Mouse (Mus musculus) CH12.LX (cell line): ENCODE results near the gene Map3k12. TPM values are rescaled to one million over a fixed set of nuclear protein-coding genes. Genes with fewer than 3 reads are reported as not detected.

Experiments used
- DNase-seq: peaks from one replicate; pipeline ENCODE4 v3.0.0-alpha.2; 2013; ENCODE audit errors: extremely low read depth
- H3K27ac ChIP-seq: 2 replicates; pipeline ENCODE4 v1.5.1; 2012; ENCODE audit warnings: low read depth, mild to moderate bottlenecking, control low read depth, moderate library complexity; ENCODE audit not compliant: insufficient read depth
- H3K27me3 ChIP-seq: replicated peaks from 2 replicates; pipeline ENCODE3; 2012; ENCODE audit warnings: inconsistent platforms
- H3K36me3 ChIP-seq, 2 experiments: replicated peaks in 1 of 2; 2 replicates each; pipeline versions ENCODE3 to v1.6.1; 2012; ENCODE audit warnings: inconsistent platforms in 1 of 2, low read length in 1 of 2, mild to moderate bottlenecking in 1 of 2, mixed read lengths in 1 of 2, moderate library complexity in 1 of 2; ENCODE audit not compliant: control insufficient read depth in 1 of 2, insufficient read depth in 1 of 2
- H3K4me1 ChIP-seq, 2 experiments: 2 replicates each; pipeline ENCODE4 v1.6.1; 2012; ENCODE audit warnings: inconsistent platforms in 1 of 2, moderate library complexity in 1 of 2; ENCODE audit not compliant: insufficient read depth in 2 of 2, control insufficient read depth in 1 of 2
- H3K4me2 ChIP-seq: 2 replicates; pipeline ENCODE4 v1.6.1; 2012; ENCODE audit warnings: low read depth, mild to moderate bottlenecking, control low read depth; ENCODE audit not compliant: poor library complexity, insufficient read depth, severe bottlenecking
- H3K4me3 ChIP-seq, 3 experiments: fragments of 150-350 bp in 1 of 3; sonication (generic) in 1 of 3; replicated peaks in 1 of 3; 2 replicates each; pipeline versions ENCODE3 to v1.5.1; 2011 to 2012; ENCODE audit warnings: low read depth in 2 of 3, low read length in 2 of 3, mild to moderate bottlenecking in 2 of 3, moderate library complexity in 2 of 3, control low read depth in 1 of 3, improper control_type of control experiment in 1 of 3, inconsistent platforms in 1 of 3, mixed read lengths in 1 of 3; ENCODE audit not compliant: poor library complexity in 1 of 3
- H3K79me2 ChIP-seq: replicated peaks from 2 replicates; pipeline ENCODE4 v1.6.1; 2012; ENCODE audit warnings: mild to moderate bottlenecking, moderate library complexity; ENCODE audit not compliant: control insufficient read depth, poor library complexity, insufficient read depth, severe bottlenecking; ENCODE audit errors: extremely low read depth
- H3K9ac ChIP-seq: 2 replicates; pipeline ENCODE4 v1.6.1; 2012; ENCODE audit warnings: low read depth, mild to moderate bottlenecking, control low read depth, moderate library complexity; ENCODE audit not compliant: insufficient read depth
- H3K9me3 ChIP-seq: replicated peaks from 2 replicates; pipeline ENCODE3; 2012; ENCODE audit warnings: low read length, inconsistent platforms, mixed read lengths
- BHLHE40 ChIP-seq: IDR thresholded peaks from 2 replicates; pipeline ENCODE4 v1.6.1; 2011; ENCODE audit warnings: mild to moderate bottlenecking, low read depth, low read length, improper control_type of control experiment
- CHD2 ChIP-seq: IDR thresholded peaks from 2 replicates; pipeline ENCODE4 v1.6.1; 2011; ENCODE audit warnings: low read length, improper control_type of control experiment
- CTCF ChIP-seq, 2 experiments: IDR thresholded peaks in 1 of 2; conservative IDR thresholded peaks in 1 of 2; 2 replicates each; pipeline ENCODE4 v1.5.1; 2011 to 2012; ENCODE audit warnings: low read depth in 2 of 2, low read length in 2 of 2, improper control_type of control experiment in 1 of 2, inconsistent platforms in 1 of 2, mild to moderate bottlenecking in 1 of 2, moderate library complexity in 1 of 2
- ELF1 ChIP-seq: IDR thresholded peaks from 2 replicates; pipeline ENCODE4 v1.6.1; 2014; ENCODE audit warnings: low read depth, mild to moderate bottlenecking, inconsistent platforms, low read length, improper control_type of control experiment
- GABPA ChIP-seq: IDR thresholded peaks from 2 replicates; pipeline ENCODE4 v1.6.1; 2012; ENCODE audit warnings: low read depth, low read length, improper control_type of control experiment, inconsistent platforms; ENCODE audit not compliant: insufficient replicate concordance
- HCFC1 ChIP-seq: IDR thresholded peaks from 2 replicates; pipeline ENCODE4 v1.6.1; 2012; ENCODE audit warnings: low read depth, mild to moderate bottlenecking, inconsistent platforms, low read length, improper control_type of control experiment
- IRF4 ChIP-seq: IDR thresholded peaks from 2 replicates; pipeline ENCODE4 v1.6.1; 2014; ENCODE audit warnings: low read depth, mild to moderate bottlenecking, inconsistent platforms, low read length, improper control_type of control experiment
- JUN ChIP-seq: IDR thresholded peaks from 2 replicates; pipeline ENCODE4 v1.6.1; 2011; ENCODE audit warnings: low read depth, mild to moderate bottlenecking, low read length, improper control_type of control experiment, moderate library complexity; ENCODE audit not compliant: insufficient read depth
- KAT2A ChIP-seq: IDR thresholded peaks from 2 replicates; pipeline ENCODE4 v1.6.1; 2012; ENCODE audit warnings: low read length, improper control_type of control experiment, inconsistent platforms; ENCODE audit not compliant: insufficient replicate concordance
- MAX ChIP-seq: IDR thresholded peaks from 2 replicates; pipeline ENCODE4 v1.6.1; 2011; ENCODE audit warnings: low read length, improper control_type of control experiment
- NRF1 ChIP-seq: IDR thresholded peaks from 2 replicates; pipeline ENCODE4 v1.6.1; 2014; ENCODE audit warnings: low read depth, mild to moderate bottlenecking, inconsistent platforms, low read length, improper control_type of control experiment, moderate library complexity
- UBTF ChIP-seq: IDR thresholded peaks from 2 replicates; pipeline ENCODE4 v1.6.1; 2012; ENCODE audit warnings: low read depth, mild to moderate bottlenecking, inconsistent platforms, low read length, improper control_type of control experiment, moderate library complexity
- ZC3H11A ChIP-seq: IDR thresholded peaks from 2 replicates; pipeline ENCODE4 v1.6.1; 2012; ENCODE audit warnings: low read depth, mild to moderate bottlenecking, inconsistent platforms, low read length, improper control_type of control experiment
- dilution Hi-C: fragments of 300-500 bp; cut with MboI; formaldehyde crosslinking; loops from 2 replicates; pipeline ENCODE4 v1.14.3; 2020; ENCODE audit warnings: low sequenced_read_pairs; ENCODE audit not compliant: extremely low pct_unique_long_range_greater_than_20kb, extremely low pct_ligation_motif_present
- in situ Hi-C: fragments of 300-500 bp; cut with MboI; formaldehyde crosslinking; loops from 3 replicates; pipeline ENCODE4 v1.14.3; 2019; ENCODE audit warnings: low sequenced_read_pairs, low pct_ligation_motif_present, low pct_unique_long_range_greater_than_20kb, mixed read lengths
- polyA plus RNA-seq: library from polyadenylated mRNA; unstranded; fragments of >175 nt; gene quantifications from 2 replicates; pipeline ENCODE4 v1.2.1, GENCODE M21; 2012; ENCODE audit warnings: low read depth; ENCODE audit not compliant: insufficient read length
- total RNA-seq, 2 experiments: library from RNA; depleted of rRNA; stranded (reverse); fragments of 300-350 nt in 1 of 2; fragments of >200 nt in 1 of 2; gene quantifications; 2 replicates each; pipeline ENCODE4 v1.2.3; 2012 to 2014

Gene Map3k12
- total and polyA plus RNA-seq, 3 experiments = 1.5 to 3.0 (median 2.3) TPM

GRCm38 (mm10) chr15:102521480-102521879, 4.6 kb upstream of the Map3k12 start:
- in situ Hi-C loops = no loop called here
- H3K27me3 ChIP-seq = no peaks in the 10 kb centered on the region
- no peak overlapping the region for H3K27ac ChIP-seq
- no peak overlapping the region for H3K9ac ChIP-seq
- TF ChIP-seq KAT2A (no peak), IRF4 (no peak), GABPA (no peak), ELF1 (no peak), MAX (no peak), HCFC1 (no peak), CHD2 (no peak), JUN (no peak)
- no peaks in the 10 kb centered on the region for H3K9me3 ChIP-seq
- DNase-seq = no peak
- no peak overlapping the region for H3K4me2 ChIP-seq
- H3K4me3 ChIP-seq = no peak overlapping the region
- peaks cover 34 to 59% of the 10 kb centered on the region in 2 experiments for H3K36me3 ChIP-seq
- peaks cover 6% of the 10 kb centered on the region for H3K79me2 ChIP-seq
- H3K4me1 ChIP-seq = peaks cover 0 to 31% of the 10 kb centered on the region in 2 experiments; a peak in 2 of 4 replicates
- dilution Hi-C loops = no loop called here

DNA sequence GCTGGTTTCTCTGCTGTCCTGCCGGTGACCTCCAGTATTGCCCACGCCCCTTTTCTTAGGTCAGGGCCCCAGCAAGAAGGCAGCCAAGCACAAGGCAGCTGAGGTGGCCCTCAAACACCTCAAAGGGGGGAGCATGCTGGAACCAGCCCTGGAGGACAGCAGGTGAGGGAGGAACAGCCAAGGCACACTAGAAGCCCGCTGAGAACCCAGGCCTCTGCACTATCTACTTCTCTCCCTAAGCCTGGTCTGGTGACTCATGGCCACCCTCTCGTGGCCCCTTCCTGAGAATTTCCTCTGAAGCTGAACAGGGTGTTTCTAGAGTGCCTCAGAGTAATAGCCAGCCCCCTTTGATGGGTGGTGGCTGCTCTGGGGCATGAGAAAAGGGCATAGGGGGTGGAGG, 3.6 kb upstream of the Map3k12 start:
- dilution Hi-C loops = no loop called here
- H3K4me2 ChIP-seq = no peak overlapping the region
- H3K4me1 ChIP-seq = peaks cover 3 to 40% of the 10 kb centered on the region in 2 experiments; a peak in 3 of 4 replicates
- H3K27me3 ChIP-seq = peaks cover 3% of the 10 kb centered on the region
- no peak for DNase-seq
- in situ Hi-C loops = no loop called here
- peaks cover 6% of the 10 kb centered on the region for H3K79me2 ChIP-seq
- no peaks in the 10 kb centered on the region for H3K9me3 ChIP-seq
- H3K36me3 ChIP-seq = peaks cover 34 to 48% of the 10 kb centered on the region in 2 experiments
- TF ChIP-seq ZC3H11A (no peak), CTCF (conservative IDR thresholded peaks at IDR 0.05 in 1 of 2, IDR thresholded peaks at IDR 0.05 in 1 of 2; ENCODE audit: low read depth in 2 of 2, low read length in 2 of 2) (0 out of 4 replicates have a peak, but pooled peaks of 1 of the 2 experiments have one; percentile 3), BHLHE40 (no peak), NRF1 (no peak), UBTF (no peak)
- no peak overlapping the region for H3K4me3 ChIP-seq
- H3K9ac ChIP-seq = no peak overlapping the region
- H3K27ac ChIP-seq = no peak overlapping the region
